Mouse (Mus musculus) thymus, postnatal 4 days (tissue): ENCODE results near the gene Gata3.

ENCODE experiments used
- DNase-seq: peaks from one replicate; pipeline ENCODE4 v3.0.0; 2021

The Gata3 gene

DNA sequence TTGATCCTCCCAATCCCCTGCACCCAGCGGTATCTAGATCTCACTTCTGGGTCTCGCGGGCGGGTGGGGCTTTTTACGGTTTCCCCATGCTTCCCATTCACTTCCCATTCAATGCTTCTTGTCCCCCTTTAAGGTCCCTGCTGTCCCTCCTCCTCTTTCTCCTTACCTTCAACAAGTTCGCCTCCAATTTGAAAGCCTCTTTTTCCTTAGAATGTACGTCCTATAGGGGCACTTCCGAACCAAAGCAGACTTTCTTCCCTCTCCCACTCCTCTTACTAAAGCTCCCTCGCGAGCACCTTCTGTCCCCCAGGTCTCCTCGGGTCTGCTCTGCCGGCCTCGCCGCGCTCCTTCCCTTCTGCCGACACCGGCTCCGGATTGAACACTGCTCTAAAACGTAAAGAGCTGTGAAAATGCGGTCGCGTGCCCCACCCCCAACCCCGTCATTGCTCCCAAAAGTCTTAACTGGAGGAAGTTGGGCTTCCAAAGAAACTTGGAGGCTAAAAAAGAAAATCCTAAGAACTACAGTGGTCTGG, at the start of gene Gata3:
Gata3 (minus strand) TSS at position 384 of the 533 bp plus-strand sequence.
- DNase-seq: peak; percentile 63

DNA sequence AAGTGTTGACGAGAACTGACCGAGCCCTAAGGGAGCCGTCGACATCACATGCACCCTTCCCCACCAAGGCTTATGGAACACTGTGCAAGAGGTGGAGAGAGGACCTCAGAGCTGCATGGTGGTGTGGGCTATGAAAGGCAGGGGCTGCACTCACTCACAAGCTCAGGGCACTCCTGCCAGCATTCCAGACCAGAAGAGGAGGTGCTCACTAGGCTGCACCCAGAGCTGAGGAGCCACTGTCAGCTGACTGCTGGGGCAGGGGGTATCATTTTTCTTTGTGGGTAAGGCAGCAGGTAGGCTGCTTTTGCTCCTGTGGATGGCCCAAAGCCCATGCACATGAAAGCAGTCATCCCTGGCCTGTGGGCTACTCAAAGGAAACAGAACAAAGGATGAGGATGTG, 49.4 kb upstream of the Gata3 start:
- no peak for DNase-seq

DNA sequence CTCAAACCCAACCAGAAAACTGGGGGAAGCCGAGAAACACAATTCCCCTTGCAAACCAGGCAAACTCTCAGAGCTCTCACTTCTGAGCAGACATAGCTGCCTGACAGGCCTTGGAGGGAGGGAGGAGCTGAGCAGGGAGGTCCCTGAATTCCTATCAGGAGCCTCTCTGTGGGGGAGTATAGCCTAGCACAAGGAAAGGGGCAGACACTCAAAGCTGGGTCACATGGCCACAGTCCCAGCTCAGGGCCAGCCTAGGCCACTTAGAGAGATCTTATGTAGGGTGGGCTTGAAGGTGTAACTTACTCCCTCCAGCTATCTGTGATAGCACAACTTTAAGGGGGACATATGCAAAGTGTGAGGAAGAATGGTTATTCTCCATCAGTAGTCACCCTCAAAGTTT, 46.1 kb upstream of the Gata3 start:
- no peak for DNase-seq

GRCm38 (mm10) chr2:9926905-9927283, 37.1 kb upstream of the Gata3 start:
- DNase-seq: no peak

DNA sequence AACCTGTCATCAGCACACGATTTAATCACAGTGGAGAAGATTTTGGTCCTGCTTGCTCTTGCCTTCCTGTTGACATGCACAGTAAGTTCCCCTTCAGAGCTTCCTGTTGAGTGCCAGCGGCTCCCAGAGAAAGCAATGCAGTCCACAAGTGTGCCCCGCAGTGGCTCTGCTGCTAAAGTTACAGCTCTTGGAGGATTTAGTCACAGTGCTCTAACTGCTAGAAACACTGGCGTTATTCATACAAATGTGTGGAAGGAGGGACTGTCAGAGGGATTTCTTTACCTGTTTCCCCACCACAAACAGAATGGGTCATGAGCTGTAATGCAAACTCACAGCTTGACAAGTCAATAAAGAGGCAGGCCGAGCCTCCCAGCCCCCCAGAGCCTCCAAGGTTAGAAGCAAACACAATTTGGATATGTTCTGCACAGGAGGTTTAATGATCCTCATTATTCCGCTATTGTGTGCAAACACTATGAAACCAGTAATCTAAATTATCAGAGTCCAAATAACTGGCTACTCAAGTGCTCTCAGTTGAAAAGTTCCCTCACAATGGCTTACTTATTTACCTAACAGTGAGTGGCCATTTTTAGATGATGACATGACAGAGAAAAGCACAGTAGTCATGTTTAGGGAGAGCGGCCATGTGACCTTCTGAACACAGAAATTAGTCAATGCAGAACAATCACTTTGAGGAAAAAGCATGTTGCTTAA, 36.5 kb upstream of the Gata3 start:
- DNase-seq: no peak

- no peak for DNase-seq
Observed at GRCm38 (mm10) chr2:9918691-9919471, 29.0 kb upstream of the Gata3 start.

- DNase-seq: no peak
Observed at GRCm38 (mm10) chr2:9917602-9918001, 27.8 kb upstream of the Gata3 start.

DNA sequence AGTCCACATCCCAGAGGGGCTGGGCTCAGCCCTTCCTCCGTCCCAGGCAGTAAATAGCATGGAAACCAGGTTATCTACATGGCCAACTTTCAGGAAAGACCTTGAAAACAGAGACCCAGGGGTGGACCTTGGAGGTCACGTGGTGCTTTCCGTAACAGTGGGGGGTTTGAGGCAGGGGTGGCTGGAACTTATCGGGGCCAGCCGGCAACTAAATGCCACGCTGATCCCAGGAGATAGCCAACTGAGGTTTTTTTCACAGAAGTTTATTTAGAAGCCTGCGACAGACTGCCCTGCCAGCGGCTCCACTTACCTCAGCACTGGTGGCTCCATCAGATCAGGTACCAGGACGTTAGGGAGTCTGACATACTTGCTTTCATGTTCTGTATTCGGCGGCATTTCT, 16.2 kb upstream of the Gata3 start:
- no peak for DNase-seq

- DNase-seq: no peak
Observed at GRCm38 (mm10) chr2:9903854-9904560, 14.2 kb upstream of the Gata3 start.

GRCm38 (mm10) chr2:9897846-9898245, 8.0 kb upstream of the Gata3 start:
- DNase-seq: no peak

GRCm38 (mm10) chr2:9896097-9896770, 6.4 kb upstream of the Gata3 start:
- no peak for DNase-seq

GRCm38 (mm10) chr2:9894836-9895593, 5.2 kb upstream of the Gata3 start:
- no peak for DNase-seq

DNA sequence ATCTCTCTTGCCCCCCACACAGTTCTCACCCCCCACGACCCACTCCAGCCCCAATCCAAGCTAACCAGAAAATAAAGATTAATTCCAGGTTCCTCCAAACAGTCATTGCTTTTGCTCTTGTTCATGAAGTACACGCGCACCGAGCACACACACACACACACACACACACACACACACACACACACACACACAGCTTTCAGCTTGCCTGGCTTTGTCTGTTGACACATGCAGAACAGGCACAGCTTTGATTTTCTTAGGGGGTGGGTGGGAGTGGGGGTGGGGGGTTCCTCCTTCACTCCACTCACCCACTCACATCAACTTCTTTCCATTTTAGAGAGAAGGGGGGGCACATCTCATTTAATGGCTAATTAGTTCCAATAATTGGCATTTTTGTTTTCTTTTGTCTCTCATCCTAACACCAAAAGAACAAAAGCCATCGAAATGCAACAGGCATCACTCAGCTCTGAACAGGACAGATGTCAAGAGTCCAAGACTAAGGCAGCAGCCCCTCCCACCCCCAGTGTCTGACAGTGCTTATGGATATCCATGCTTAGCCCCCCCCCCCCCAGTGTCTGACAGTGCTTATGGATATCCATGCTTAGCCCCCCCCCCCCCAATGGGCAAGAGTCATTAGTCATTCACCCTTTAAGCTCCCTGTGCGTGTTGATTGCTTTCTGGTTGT, 3.6 kb upstream of the Gata3 start:
- no peak for DNase-seq

GRCm38 (mm10) chr2:9892541-9892940, 2.7 kb upstream of the Gata3 start:
- DNase-seq: no peak

DNA sequence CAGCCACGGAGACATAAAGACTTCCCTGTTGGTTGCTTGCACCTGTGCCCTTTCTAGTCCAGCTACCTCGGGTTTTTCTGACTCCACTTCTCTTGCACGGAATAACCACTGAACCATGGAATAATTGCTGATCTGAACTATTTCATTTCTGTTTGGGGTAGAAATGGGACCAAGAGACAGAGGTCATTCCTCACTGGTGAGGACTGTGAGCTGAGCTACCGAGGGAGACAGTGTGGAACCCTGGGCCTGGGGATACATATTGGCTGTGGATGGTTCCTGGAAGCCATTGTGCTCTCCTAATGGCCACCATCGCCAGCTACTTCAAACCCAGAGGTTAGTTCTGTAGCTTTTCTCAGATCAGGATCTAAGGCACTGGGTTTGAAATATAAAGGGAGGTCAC, 1.1 kb upstream of the Gata3 start:
- DNase-seq: no peak

- DNase-seq: no peak
Observed at GRCm38 (mm10) chr2:9890251-9890650, 417 bp upstream of the Gata3 start.

GRCm38 (mm10) chr2:9888913-9889650, 752 bp downstream of the Gata3 start, which contains the start of gene 9230102O04Rik:
Gene 9230102O04Rik, minus strand, starts transcription at chr2:9889540.
- DNase-seq: peak; percentile 74

GRCm38 (mm10) chr2:9887636-9888035, 2.2 kb downstream of the Gata3 start:
- DNase-seq: no peak

GRCm38 (mm10) chr2:9886921-9887610, 2.8 kb downstream of the Gata3 start:
- no peak for DNase-seq

GRCm38 (mm10) chr2:9886031-9886430, 3.8 kb downstream of the Gata3 start:
- no peak for DNase-seq
